ENCODE assay signal across 27 mouse cellular contexts in genomic region chr14:75911968-75912367, GRCm38 (mm10). TPM values are rescaled to one million over a fixed set of nuclear protein-coding genes. Genes with fewer than 3 reads are reported as not detected.
DNase-seq lines count a peak whose midpoint lies in the region; ATAC-seq lines count a peak whose summit lies in the region.
"Had no signal": no experiment of that assay in that cellular context is flagged by ENCODE, and none has a peak within 500 bp of the region (broad histone marks: within the 10 kb centered on the region; RNA-seq: fewer than 3 reads in every experiment).

No protein-coding gene starts in this region.

- WGBS in liver, embryonic 15.5 days (ENCODE audit: insufficient replicate concordance): 76% methylated on average over 6 of the region's 6 CpGs
- 89% methylated on average over 6 of the region's 6 CpGs for WGBS in liver, embryonic 12.5 days (ENCODE audit: insufficient replicate concordance)
- 55% methylated on average over 6 of the region's 6 CpGs for WGBS in midbrain, embryonic 15.5 days
- WGBS in intestine, embryonic 15.5 days: 88% methylated on average over 6 of the region's 6 CpGs

- 0 out of 2 replicates have a peak, but pooled peaks cover 3% of the 10 kb centered on the region for H3K36me3 ChIP-seq in liver, embryonic 15.5 days (replicated peaks)
- peaks cover 8% of the 10 kb centered on the region for H3K36me3 ChIP-seq in liver, embryonic 12.5 days
- no peaks in the 10 kb centered on the region for H3K36me3 ChIP-seq in midbrain, embryonic 15.5 days (replicated peaks)
- no peaks in the 10 kb centered on the region for H3K36me3 ChIP-seq in intestine, embryonic 15.5 days
- H3K36me3 ChIP-seq: neural tube, embryonic 15.5 days; stomach, embryonic 15.5 days had no signal

- H3K9me3 ChIP-seq in liver, embryonic 15.5 days (replicated peaks): no peaks in the 10 kb centered on the region
- H3K9me3 ChIP-seq in liver, embryonic 12.5 days (replicated peaks): no peaks in the 10 kb centered on the region
- no peaks in the 10 kb centered on the region for H3K9me3 ChIP-seq in midbrain, embryonic 15.5 days
- H3K9me3 ChIP-seq in intestine, embryonic 15.5 days: no peaks in the 10 kb centered on the region
- H3K9me3 ChIP-seq: G1E; megakaryocyte, embryonic 14.5 days; neural tube, embryonic 15.5 days; stomach, embryonic 15.5 days had no signal

- no peak overlapping the region for H3K4me2 ChIP-seq in liver, embryonic 15.5 days
- no peak overlapping the region for H3K4me2 ChIP-seq in liver, embryonic 12.5 days
- no peak overlapping the region for H3K4me2 ChIP-seq in midbrain, embryonic 15.5 days
- H3K4me2 ChIP-seq in intestine, embryonic 15.5 days (replicated peaks): no peak overlapping the region
- H3K4me2 ChIP-seq: neural tube, embryonic 15.5 days; stomach, embryonic 15.5 days had no signal

- H3K27ac ChIP-seq in liver, embryonic 15.5 days (replicated peaks): 0 out of 2 replicates have a peak overlapping the region, but pooled peaks have one; percentile 15
- H3K27ac ChIP-seq in liver, embryonic 12.5 days: no peak overlapping the region
- 0 out of 2 replicates have a peak overlapping the region, but pooled peaks have one; percentile 44 for H3K27ac ChIP-seq in midbrain, embryonic 15.5 days
- H3K27ac ChIP-seq in intestine, embryonic 15.5 days: no peak overlapping the region
- H3K27ac ChIP-seq: neural tube, embryonic 15.5 days; stomach, embryonic 15.5 days had no signal

- H3K4me3 ChIP-seq in liver, embryonic 15.5 days (replicated peaks): no peak overlapping the region
- H3K4me3 ChIP-seq in liver, embryonic 12.5 days: no peak overlapping the region
- H3K4me3 ChIP-seq in midbrain, embryonic 15.5 days: no peak overlapping the region
- no peak overlapping the region for H3K4me3 ChIP-seq in intestine, embryonic 15.5 days (replicated peaks)
- H3K4me3 ChIP-seq: megakaryocyte, embryonic 14.5 days; neural tube, embryonic 15.5 days; stomach, embryonic 15.5 days had no signal

- peak; percentile 63 for ATAC-seq in frontal cortex, adult (ENCODE audit: low TSS enrichment)
- ATAC-seq in liver, embryonic 15.5 days (ENCODE audit: insufficient read depth): no peak
- ATAC-seq in liver, embryonic 12.5 days: no peak
- ATAC-seq in midbrain, embryonic 15.5 days (replicated peaks): no peak
- ATAC-seq in intestine, embryonic 15.5 days: no peak
- ATAC-seq: forebrain, embryonic 14.5 days; hindbrain, embryonic 16.5 days had no signal

- H3K9ac ChIP-seq in liver, embryonic 15.5 days: no peak overlapping the region
- no peak overlapping the region for H3K9ac ChIP-seq in liver, embryonic 12.5 days
- no peak overlapping the region for H3K9ac ChIP-seq in midbrain, embryonic 15.5 days
- no peak overlapping the region for H3K9ac ChIP-seq in intestine, embryonic 15.5 days
- H3K9ac ChIP-seq: neural tube, embryonic 15.5 days; stomach, embryonic 15.5 days had no signal

- H3K27me3 ChIP-seq in liver, embryonic 15.5 days: no peaks in the 10 kb centered on the region
- no peaks in the 10 kb centered on the region for H3K27me3 ChIP-seq in liver, embryonic 12.5 days (replicated peaks)
- no peaks in the 10 kb centered on the region for H3K27me3 ChIP-seq in midbrain, embryonic 15.5 days (replicated peaks)
- H3K27me3 ChIP-seq in intestine, embryonic 15.5 days (replicated peaks): no peaks in the 10 kb centered on the region
- H3K27me3 ChIP-seq: megakaryocyte, embryonic 14.5 days; neural tube, embryonic 15.5 days; stomach, embryonic 15.5 days had no signal

- DNase-seq in frontal cortex, postnatal 14 days (ENCODE audit: low spot score in 2 of 2): no peak
- peak; percentile 55 for DNase-seq in lung, postnatal 36 days
- DNase-seq in lung, postnatal 4 days: no peak
- DNase-seq: adrenal gland, adult 8-10 months; cerebellum, adult 2 months; cerebellum, postnatal 14 days; heart, postnatal 14 days; kidney, adult 2 months; kidney, postnatal 36 days; layer of hippocampus, postnatal 36 days; retina, postnatal 1 day; right cerebral cortex, postnatal 25 days; thymus, postnatal 14 days had no signal

- H3K4me1 ChIP-seq in liver, embryonic 15.5 days (replicated peaks): no peaks in the 10 kb centered on the region
- no peaks in the 10 kb centered on the region for H3K4me1 ChIP-seq in liver, embryonic 12.5 days
- H3K4me1 ChIP-seq in midbrain, embryonic 15.5 days: peaks cover 10% of the 10 kb centered on the region
- H3K4me1 ChIP-seq in intestine, embryonic 15.5 days (replicated peaks): no peaks in the 10 kb centered on the region
- H3K4me1 ChIP-seq: neural tube, embryonic 15.5 days; stomach, embryonic 15.5 days had no signal

RNA-seq across cellular contexts. Expression of gene Kctd4, which starts 42.8 kb away (rescaled TPM):
- polyA plus RNA-seq in liver, embryonic 15.5 days (2015; fragmentation: Nextera tagmentation; extraction: Ambion mirVana): 0.14 and 0.21 TPM in 2 replicates
- polyA plus RNA-seq in liver, embryonic 12.5 days (2016; fragmentation: Nextera tagmentation; extraction: Ambion mirVana): 0.29 and 0.33 TPM in 2 replicates
- polyA plus RNA-seq in midbrain, embryonic 15.5 days (2015; fragmentation: Nextera tagmentation; extraction: Ambion mirVana): 7.9 and 8.4 TPM in 2 replicates
- 0.42 and 0.59 TPM in 2 replicates for polyA plus RNA-seq in intestine, embryonic 15.5 days (2015; fragmentation: Nextera tagmentation; extraction: Ambion mirVana)
- polyA plus RNA-seq: G1E; gonadal fat pad, adult 2 months; kidney, adult 2 months; liver, adult 2 months; urinary bladder, adult 2 months had no signal

Comparison
In these comparisons a context has a peak if more than half of its experiments do, and no peak if none do; other contexts are left out.
1. H3K27ac ChIP-seq: peak in liver, embryonic 15.5 days (single experiment) and midbrain, embryonic 15.5 days (single experiment); none in liver, embryonic 12.5 days (single experiment) and intestine, embryonic 15.5 days (single experiment).